21 mouse cellular contexts compared by ENCODE assay signal in genomic region chr3:70314239-70314638, GRCm38 (mm10).
"Had no signal": no experiment of that assay in that cellular context is flagged by ENCODE, and none has a peak within 500 bp of the region (broad histone marks: within the 10 kb centered on the region; RNA-seq: fewer than 3 reads in every experiment).

No protein-coding gene starts in this region.

- H3K9ac ChIP-seq: limb, embryonic 13.5 days; liver, embryonic 12.5 days; liver, embryonic 15.5 days; lung, embryonic 15.5 days; midbrain, embryonic 13.5 days had no signal

- H3K36me3 ChIP-seq: limb, embryonic 10.5 days; limb, embryonic 13.5 days; liver, embryonic 12.5 days; liver, embryonic 15.5 days; lung, embryonic 15.5 days; midbrain, embryonic 13.5 days had no signal

- H3K27me3 ChIP-seq: liver, embryonic 12.5 days; liver, embryonic 15.5 days; lung, embryonic 15.5 days; midbrain, embryonic 13.5 days had no signal

- H3K4me3 ChIP-seq: layer of hippocampus, adult 2 months; limb, embryonic 10.5 days; limb, embryonic 13.5 days; liver, embryonic 12.5 days; liver, embryonic 15.5 days; lung, embryonic 15.5 days; midbrain, embryonic 13.5 days had no signal

- H3K4me1 ChIP-seq: liver, embryonic 12.5 days; liver, embryonic 15.5 days; lung, embryonic 15.5 days; midbrain, embryonic 13.5 days had no signal

- H3K9me3 ChIP-seq: limb, embryonic 10.5 days; limb, embryonic 13.5 days; liver, embryonic 12.5 days; liver, embryonic 15.5 days; lung, embryonic 15.5 days; midbrain, embryonic 13.5 days had no signal

- H3K27ac ChIP-seq: kidney, postnatal 0 days; layer of hippocampus, adult 2 months; limb, embryonic 13.5 days; liver, embryonic 12.5 days; liver, embryonic 15.5 days; lung, embryonic 15.5 days; midbrain, embryonic 13.5 days had no signal

- H3K4me2 ChIP-seq: limb, embryonic 13.5 days; liver, embryonic 12.5 days; liver, embryonic 15.5 days; lung, embryonic 15.5 days; midbrain, embryonic 13.5 days had no signal

- ATAC-seq: liver, embryonic 12.5 days; midbrain, embryonic 13.5 days; midbrain, embryonic 16.5 days had no signal

- DNase-seq: kidney, adult 11 months; kidney, adult 8-10 months; kidney, postnatal 25 days; layer of hippocampus, adult 9-11 months; liver; lung, adult 18-20 months; lung, postnatal 14 days; lung, postnatal 4 days; right cerebral cortex, postnatal 14 days; right cerebral cortex, postnatal 4 days; thymus, adult 18-20 months; thymus, postnatal 4 days had no signal
